ENCODE assay signal across 8 mouse cellular contexts in genomic region chr10:67984271-67984943, GRCm38 (mm10). TPM values are rescaled to one million over a fixed set of nuclear protein-coding genes. Genes with fewer than 3 reads are reported as not detected.
A peak's percentile ranks its signal among the peaks of the same experiment; 100 is the strongest.
DNase-seq lines count a peak whose midpoint lies in the region; ATAC-seq and TF ChIP-seq lines count a peak whose summit lies in the region.

No protein-coding gene starts in this region.

- peak; percentile 86 for ATAC-seq in megakaryocyte, adult 5-6 weeks (ENCODE audit: poor library complexity, severe bottlenecking)

- no peak for TF ChIP-seq POLR2A in embryonic fibroblast, embryonic 13.5 days (IDR thresholded peaks at IDR 0.05; ENCODE audit: low read depth, low read length)

- no peaks in the 10 kb centered on the region for H3K27me3 ChIP-seq in hindbrain, embryonic 10.5 days (ENCODE audit: insufficient read depth, poor library complexity, severe bottlenecking)

- H3K4me1 ChIP-seq in embryonic fibroblast, embryonic 13.5 days (ENCODE audit: control insufficient read depth, insufficient read depth, low read length), result peaks cover 4% of the 10 kb centered on the region; the same call in 1 of the 2 replicates
- H3K4me1 ChIP-seq in hindbrain, embryonic 10.5 days (replicated peaks), result peaks cover 17% of the 10 kb centered on the region

- H3K9me3 ChIP-seq in hindbrain, embryonic 10.5 days, result no peaks in the 10 kb centered on the region

- H3K36me3 ChIP-seq in hindbrain, embryonic 10.5 days, result peaks cover 29% of the 10 kb centered on the region

- H3K4me3 ChIP-seq in embryonic fibroblast, embryonic 13.5 days (ENCODE audit: insufficient read depth, low read length), result no peak overlapping the region
- H3K4me3 ChIP-seq in hindbrain, embryonic 10.5 days, result no peak overlapping the region

- DNase-seq in gastrocnemius, adult 18-20 months (ENCODE audit: low spot score), result peak; percentile 45
- no peak for DNase-seq in gastrocnemius, postnatal 25 days
- DNase-seq in adrenal gland, postnatal 25 days, result peak; percentile 47
- peak; percentile 50 for DNase-seq in hindbrain, embryonic 10.5 days (ENCODE audit: low spot score)
- DNase-seq in layer of hippocampus, postnatal 14 days (ENCODE audit: low spot score in 2 of 2), result peak; percentile 33 to 66
- DNase-seq in right cerebral cortex, postnatal 10 days (ENCODE audit: low spot score in 2 of 2), result peak; percentile 73 to 77

- TF ChIP-seq CTCF in embryonic fibroblast, embryonic 13.5 days (IDR thresholded peaks at IDR 0.05; ENCODE audit: borderline replicate concordance, insufficient read depth, low read length), result 0 out of 2 replicates have a peak, but pooled peaks have one; percentile 39

- 56% methylated on average over 13 of the region's 13 CpGs for WGBS in hindbrain, embryonic 10.5 days

- peak overlapping the region; percentile 54 for H3K27ac ChIP-seq in embryonic fibroblast, embryonic 13.5 days (ENCODE audit: insufficient read depth, low read length)
- H3K27ac ChIP-seq in hindbrain, embryonic 10.5 days, result no peak overlapping the region

RNA-seq across cellular contexts. Expression of gene Rtkn2, which starts 5.0 kb away (rescaled TPM):
- total RNA-seq in gastrocnemius, adult 18-20 months (2021), result under 1 TPM; 0.41 to 0.47 TPM
- total RNA-seq in gastrocnemius, postnatal 25 days (2021), result under 1 TPM; 0.29 to 0.36 TPM
- total RNA-seq in adrenal gland, postnatal 25 days (2021), result 0.61 and 1.1 TPM in 2 replicates
- 1.2 and 3.0 TPM in 2 replicates for polyA plus RNA-seq in embryonic fibroblast, embryonic 13.5 days (2011; ENCODE audit: insufficient read length, low read depth, missing spikeins)
- 18.9 and 20.3 TPM in 2 replicates for polyA plus RNA-seq in hindbrain, embryonic 10.5 days (2016; fragmentation: Nextera tagmentation; extraction: Ambion mirVana)
- 1 to 10 TPM; 4.4 to 5.1 TPM for total RNA-seq in layer of hippocampus, postnatal 14 days (2021)
- total RNA-seq in megakaryocyte, adult 5-6 weeks (2015), result 4.1 and 5.3 TPM in 2 replicates
- total RNA-seq in megakaryocyte, adult 5-6 weeks (2017), result 7.6 and 8.6 TPM in 2 replicates
